Mouse (Mus musculus) liver, embryonic 16.5 days (tissue): ENCODE measurements around the gene Pde3b. TPM values are rescaled to one million over a fixed set of nuclear protein-coding genes. Genes with fewer than 3 reads are reported as not detected.

Experiments used
- ATAC-seq: fragments of 200-750 bp; cut with Nextera tagmentation; 2 replicates; pipeline ENCODE4 v1.8.0; 2017; ENCODE audit warnings: low read depth, mild to moderate bottlenecking, moderate number of reproducible peaks, moderate library complexity
- H3K27ac ChIP-seq: fragments of 300-500 bp; sonication (generic); 2 replicates; pipeline ENCODE4 v1.5.1; 2014; ENCODE audit warnings: mild to moderate bottlenecking, low read length
- H3K27me3 ChIP-seq: fragments of 300-500 bp; sonication (generic); 2 replicates; pipeline ENCODE4 v1.6.1; 2014; ENCODE audit warnings: low read depth, low read length, mixed read lengths; ENCODE audit not compliant: control insufficient read depth, insufficient read depth
- H3K36me3 ChIP-seq: fragments of 300-500 bp; sonication (generic); 2 replicates; pipeline ENCODE4 v1.6.1; 2014; ENCODE audit warnings: mild to moderate bottlenecking; ENCODE audit not compliant: control insufficient read depth, insufficient read depth
- H3K4me1 ChIP-seq: fragments of 300-500 bp; sonication (generic); 2 replicates; pipeline ENCODE4 v1.6.1; 2014; ENCODE audit warnings: low read depth, low read length, mixed read lengths; ENCODE audit not compliant: control insufficient read depth
- H3K4me2 ChIP-seq: fragments of 300-500 bp; sonication (generic); 2 replicates; pipeline ENCODE4 v1.6.1; 2014; ENCODE audit warnings: low read depth, low read length, mixed read lengths
- H3K4me3 ChIP-seq: fragments of 300-500 bp; sonication (generic); 2 replicates; pipeline ENCODE4 v1.5.1; 2014; ENCODE audit warnings: low read depth, mild to moderate bottlenecking, low read length
- H3K9ac ChIP-seq: fragments of 300-500 bp; sonication (generic); 2 replicates; pipeline ENCODE4 v1.6.1; 2014; ENCODE audit warnings: low read depth, low read length
- H3K9me3 ChIP-seq: fragments of 300-500 bp; sonication (generic); replicated peaks from 2 replicates; pipeline ENCODE4 v1.6.1; 2016; ENCODE audit warnings: low read length; ENCODE audit not compliant: control insufficient read depth
- WGBS: fragments of 180-500 bp; shearing (Covaris S2); extraction: QIAGEN DNeasy Blood & Tissue Kit; methylation state at CpG from one replicate; pipeline ENCODE4 v1.1.7; 2014; ENCODE audit not compliant: insufficient replicate concordance; 5-methylcytosine and 5-hydroxymethylcytosine counted together
- polyA plus RNA-seq: library from polyadenylated mRNA; unstranded; fragments of >200 nt; fragmentation: Nextera tagmentation; extraction: Ambion mirVana; gene quantifications from 2 replicates; pipeline ENCODE4 v1.2.1, GENCODE M21; 2015

The Pde3b gene
- polyA plus RNA-seq, 1 experiment from 2014 or later, result 2.0 TPM

DNA sequence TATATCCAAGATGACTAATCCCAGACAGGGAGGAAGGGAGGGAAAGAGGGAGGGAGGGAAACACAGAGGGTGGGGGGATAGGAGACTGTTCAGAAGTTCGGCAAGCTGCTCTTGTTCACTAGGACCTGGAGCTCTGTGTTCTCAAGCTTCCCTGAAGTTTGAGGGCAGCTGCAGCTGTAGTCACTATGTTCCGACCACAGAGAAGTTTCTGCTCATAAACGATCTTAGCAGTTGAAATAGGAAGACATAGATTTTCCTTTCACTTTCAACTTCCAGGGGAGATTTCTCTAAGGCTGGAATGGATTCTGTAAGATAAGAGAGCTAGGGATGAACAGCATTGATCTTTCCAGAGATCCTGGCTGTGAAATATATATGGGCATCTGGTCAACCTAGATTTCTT lies 161.8 kb downstream of the Pde3b start:
- no peak overlapping the region for H3K27ac ChIP-seq
- WGBS, result 30% methylated on average over 3 of the region's 3 CpGs
- no peak overlapping the region for H3K4me3 ChIP-seq
- no peak overlapping the region for H3K9ac ChIP-seq
- no peak overlapping the region for H3K4me2 ChIP-seq
- H3K4me1 ChIP-seq, result no peaks in the 10 kb centered on the region
- no peak for ATAC-seq
- no peaks in the 10 kb centered on the region for H3K9me3 ChIP-seq
- H3K36me3 ChIP-seq, result no peaks in the 10 kb centered on the region
- H3K27me3 ChIP-seq, result no peaks in the 10 kb centered on the region

DNA sequence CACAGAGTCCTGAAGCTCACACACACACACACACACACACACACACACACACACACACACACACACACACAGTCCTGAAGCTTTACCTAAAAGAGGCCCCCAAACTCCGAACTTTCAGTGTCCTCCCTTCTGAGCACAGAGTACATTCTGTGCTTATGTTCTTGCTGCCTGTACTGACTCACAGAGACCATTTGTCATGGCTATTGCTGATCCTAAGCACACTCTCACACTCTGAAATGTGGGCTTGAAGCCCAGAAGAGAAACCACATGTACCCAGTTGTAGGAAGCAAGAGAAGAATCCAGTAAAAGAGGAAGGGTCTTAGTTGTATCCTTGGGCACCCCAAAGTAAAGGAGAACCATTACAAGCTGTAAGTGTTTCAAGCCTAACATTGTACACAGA lies 162.6 kb downstream of the Pde3b start:
- no peaks in the 10 kb centered on the region for H3K4me1 ChIP-seq
- H3K27ac ChIP-seq, result no peak overlapping the region
- no peak overlapping the region for H3K4me3 ChIP-seq
- H3K4me2 ChIP-seq, result no peak overlapping the region
- H3K9ac ChIP-seq, result no peak overlapping the region
- no peak for ATAC-seq
- H3K27me3 ChIP-seq, result no peaks in the 10 kb centered on the region
- no peaks in the 10 kb centered on the region for H3K9me3 ChIP-seq
- WGBS, result 60% methylated on average over 1 of the region's 1 CpGs
- H3K36me3 ChIP-seq, result no peaks in the 10 kb centered on the region

DNA sequence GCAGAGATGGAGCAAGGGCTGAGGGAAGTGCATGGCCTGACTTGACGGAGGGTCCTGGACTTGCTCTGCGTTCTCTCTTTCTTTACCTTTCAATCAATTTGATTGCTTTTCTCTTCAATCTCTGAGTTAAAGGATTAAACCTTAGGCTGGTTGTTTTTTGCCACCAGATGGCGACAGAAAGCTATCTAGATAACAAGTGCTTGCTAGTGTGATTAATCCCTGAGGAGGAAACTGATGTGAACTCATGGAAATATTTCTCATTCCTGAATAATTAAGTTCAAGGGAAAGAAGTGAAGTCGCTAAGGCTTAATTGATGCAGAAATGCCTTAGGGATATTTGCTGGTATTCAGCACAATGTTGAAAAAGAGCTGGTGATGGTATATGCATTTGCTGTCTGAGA lies 165.3 kb downstream of the Pde3b start:
- no peaks in the 10 kb centered on the region for H3K27me3 ChIP-seq
- H3K36me3 ChIP-seq, result no peaks in the 10 kb centered on the region
- no peaks in the 10 kb centered on the region for H3K4me1 ChIP-seq
- H3K27ac ChIP-seq, result no peak overlapping the region
- no peak overlapping the region for H3K4me3 ChIP-seq
- no peak overlapping the region for H3K9ac ChIP-seq
- 6% methylated on average over 4 of the region's 4 CpGs for WGBS
- no peak overlapping the region for H3K4me2 ChIP-seq
- ATAC-seq, result no peak
- H3K9me3 ChIP-seq, result no peaks in the 10 kb centered on the region

DNA sequence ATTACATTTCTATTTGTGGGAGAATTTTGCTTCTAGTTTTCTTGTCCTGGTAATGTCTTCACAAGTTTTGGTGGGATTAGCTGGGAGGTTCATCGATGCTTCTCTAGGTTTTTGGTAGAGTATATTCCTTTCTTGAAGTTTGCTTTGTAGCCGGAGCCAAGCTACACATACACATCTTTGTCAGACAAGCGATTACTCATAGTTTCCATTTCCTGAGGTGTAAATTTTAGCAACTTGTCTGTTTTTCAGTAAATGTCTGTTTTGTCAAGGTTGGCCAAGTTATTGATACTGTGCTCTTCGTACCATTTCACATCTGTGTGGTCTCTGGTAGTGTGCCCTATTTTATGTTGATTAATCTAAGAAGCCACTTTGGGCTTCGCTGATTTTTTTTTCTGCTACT lies 166.1 kb downstream of the Pde3b start:
- Histone ChIP-seq H3K9me3 (no peaks in the 10 kb centered on the region), H3K27ac (no peak overlapping the region), H3K4me1 (no peaks in the 10 kb centered on the region), H3K36me3 (no peaks in the 10 kb centered on the region), H3K9ac (no peak overlapping the region), H3K4me2 (no peak overlapping the region), H3K27me3 (no peaks in the 10 kb centered on the region), H3K4me3 (no peak overlapping the region)
- ATAC-seq, result no peak
- 56% methylated on average over 5 of the region's 5 CpGs for WGBS

DNA sequence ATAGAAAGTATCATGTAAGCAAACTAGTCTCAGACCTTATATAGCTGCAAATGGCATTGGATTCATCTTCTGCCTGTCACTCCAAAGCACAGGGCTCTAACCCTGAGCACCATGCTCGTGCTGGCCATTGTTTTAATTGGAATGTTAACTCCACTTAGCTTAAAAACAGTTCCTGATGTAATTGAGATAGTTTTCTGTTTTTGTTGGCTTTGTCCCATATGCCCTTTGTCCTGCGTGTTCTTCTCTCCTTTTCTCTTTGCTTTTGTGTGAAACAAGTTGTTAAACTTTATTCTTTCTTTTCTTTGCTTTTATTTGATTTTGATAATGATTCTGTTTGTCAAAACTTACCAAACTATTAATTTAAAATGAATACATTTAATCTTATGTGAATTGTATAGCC lies 167.4 kb downstream of the Pde3b start:
- H3K9ac ChIP-seq, result no peak overlapping the region
- no peaks in the 10 kb centered on the region for H3K9me3 ChIP-seq
- H3K4me1 ChIP-seq, result no peaks in the 10 kb centered on the region
- WGBS, result 42% methylated on average over 2 of the region's 2 CpGs
- H3K4me3 ChIP-seq, result no peak overlapping the region
- no peak overlapping the region for H3K4me2 ChIP-seq
- H3K27me3 ChIP-seq, result no peaks in the 10 kb centered on the region
- H3K27ac ChIP-seq, result no peak overlapping the region
- no peaks in the 10 kb centered on the region for H3K36me3 ChIP-seq
- ATAC-seq, result no peak

Other genes with a start within 250 kb of the Pde3b start
- 49.3 and 49.5 TPM in 2 replicates for gene Copb1, start 160.6 kb upstream of the Pde3b start, polyA plus RNA-seq
- gene Psma1, start 139.2 kb upstream of the Pde3b start, polyA plus RNA-seq, result 209 and 228 TPM in 2 replicates
- 1.1 and 1.7 TPM in 2 replicates for gene Cyp2r1, start 147.7 kb downstream of the Pde3b start, polyA plus RNA-seq
- gene Calca, start 221.1 kb downstream of the Pde3b start, polyA plus RNA-seq, result 0.24 and 0.32 TPM in 2 replicates